Mouse (Mus musculus): ENCODE measurements around the gene Erich3.

DNA sequence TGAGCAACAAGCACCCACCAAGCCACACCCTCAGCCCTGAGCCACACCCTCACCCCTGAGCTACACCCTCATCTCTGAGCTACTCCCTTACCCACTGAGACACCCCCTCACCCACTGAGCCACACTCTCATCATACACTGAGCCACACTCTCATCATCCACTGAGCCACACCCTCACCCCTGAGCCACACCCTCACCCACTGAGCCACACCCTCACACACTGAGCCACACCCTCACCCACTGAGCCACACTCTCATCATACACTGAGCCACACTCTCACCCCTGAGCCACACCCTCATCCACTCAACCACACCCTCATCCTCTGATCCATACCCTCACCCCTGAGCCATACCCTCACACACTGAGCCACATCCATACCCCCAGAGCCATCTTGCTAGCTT is 35.4 kb upstream of the Erich3 start:
- TF ChIP-seq POLR2A (IDR thresholded peaks at IDR 0.05; ENCODE audit: borderline replicate concordance, insufficient read depth, low read length) (no peak), CTCF (IDR thresholded peaks at IDR 0.05; ENCODE audit: borderline replicate concordance, insufficient read depth, low read depth, low read length) (no peak)
